Mouse (Mus musculus) limb, embryonic 12.5 days (tissue): Measurements from ENCODE around the gene Crybg1. TPM values are rescaled to one million over a fixed set of nuclear protein-coding genes. Genes with fewer than 3 reads are reported as not detected.

Source experiments
- ATAC-seq: fragments of 200-750 bp; cut with Nextera tagmentation; 2 replicates; pipeline ENCODE4 v1.8.0; 2017; ENCODE audit warnings: low read depth, moderate TSS enrichment; ENCODE audit not compliant: insufficient number of reproducible peaks, insufficient read depth, low FRiP score, low TSS enrichment
- H3K27ac ChIP-seq: fragments of 300-500 bp; sonication (generic); 2 replicates; pipeline ENCODE4 v1.5.1; 2016; ENCODE audit warnings: mild to moderate bottlenecking, moderate library complexity
- H3K27me3 ChIP-seq: fragments of 300-500 bp; sonication (generic); 2 replicates; pipeline ENCODE4 v1.6.1; 2016; ENCODE audit warnings: mild to moderate bottlenecking, moderate library complexity
- H3K36me3 ChIP-seq: fragments of 300-500 bp; sonication (generic); 2 replicates; pipeline ENCODE4 v1.6.1; 2016; ENCODE audit warnings: mild to moderate bottlenecking, moderate library complexity
- H3K4me1 ChIP-seq: fragments of 300-500 bp; sonication (generic); replicated peaks from 2 replicates; pipeline ENCODE4 v1.6.1; 2016
- H3K4me2 ChIP-seq: fragments of 300-500 bp; sonication (generic); 2 replicates; pipeline ENCODE4 v1.6.1; 2016; ENCODE audit warnings: mild to moderate bottlenecking, moderate library complexity
- H3K4me3 ChIP-seq: fragments of 300-500 bp; sonication (generic); replicated peaks from 2 replicates; pipeline ENCODE4 v1.5.1; 2016; ENCODE audit warnings: mild to moderate bottlenecking
- H3K9ac ChIP-seq: fragments of 300-500 bp; sonication (generic); replicated peaks from 2 replicates; pipeline ENCODE4 v1.6.1; 2016; ENCODE audit warnings: mild to moderate bottlenecking, moderate library complexity
- H3K9me3 ChIP-seq: fragments of 300-500 bp; sonication (generic); 2 replicates; pipeline ENCODE4 v1.6.1; 2016; ENCODE audit warnings: mild to moderate bottlenecking, moderate library complexity
- WGBS: fragments of 180-500 bp; shearing (Covaris S2); methylation state at CpG from one replicate; pipeline ENCODE4 v1.1.7; 2016; 5-methylcytosine and 5-hydroxymethylcytosine counted together
- polyA plus RNA-seq: library from polyadenylated mRNA; unstranded; fragments of >200 nt; fragmentation: Nextera tagmentation; extraction: Ambion mirVana; gene quantifications from 2 replicates; pipeline ENCODE4 v1.2.1, GENCODE M21; 2016

Gene Crybg1
- polyA plus RNA-seq, 1 experiment from 2014 or later: 1.2 TPM

- H3K9ac ChIP-seq: no peak overlapping the region
- WGBS: 84% methylated on average over 3 of the region's 3 CpGs
- H3K27me3 ChIP-seq: no peaks in the 10 kb centered on the region
- no peak for ATAC-seq
- peaks cover 12% of the 10 kb centered on the region; the same call in 1 of the 2 replicates for H3K36me3 ChIP-seq
- no peaks in the 10 kb centered on the region for H3K4me1 ChIP-seq
- H3K4me3 ChIP-seq: no peak overlapping the region
- no peaks in the 10 kb centered on the region for H3K9me3 ChIP-seq
- no peak overlapping the region for H3K4me2 ChIP-seq
- no peak overlapping the region for H3K27ac ChIP-seq
Measured at GRCm38 (mm10) chr10:43912236-43912635, 236.4 kb downstream of the Crybg1 start.

- no peak overlapping the region for H3K4me2 ChIP-seq
Measured at GRCm38 (mm10) chr10:43910873-43911142, 237.8 kb downstream of the Crybg1 start.

GRCm38 (mm10) chr10:43910032-43910872 lies 238.4 kb downstream of the Crybg1 start:
- no peak overlapping the region for H3K4me3 ChIP-seq
- H3K36me3 ChIP-seq: peaks cover 12% of the 10 kb centered on the region; the same call in 1 of the 2 replicates
- no peak overlapping the region for H3K4me2 ChIP-seq
- no peaks in the 10 kb centered on the region for H3K9me3 ChIP-seq
- H3K9ac ChIP-seq: no peak overlapping the region
- no peaks in the 10 kb centered on the region for H3K4me1 ChIP-seq
- no peak overlapping the region for H3K27ac ChIP-seq
- no peak for ATAC-seq
- H3K27me3 ChIP-seq: no peaks in the 10 kb centered on the region
- WGBS: 76% methylated on average over 12 of the region's 12 CpGs

More at GRCm38 (mm10) chr10:43910873-43911142, 237.8 kb downstream of the Crybg1 start:
- ATAC-seq: no peak
- no peak overlapping the region for H3K27ac ChIP-seq
- no peaks in the 10 kb centered on the region for H3K4me1 ChIP-seq
- WGBS: 91% methylated on average over 8 of the region's 8 CpGs
- H3K4me3 ChIP-seq: no peak overlapping the region
- no peaks in the 10 kb centered on the region for H3K9me3 ChIP-seq
- no peaks in the 10 kb centered on the region for H3K27me3 ChIP-seq
- peaks cover 12% of the 10 kb centered on the region; the same call in 1 of the 2 replicates for H3K36me3 ChIP-seq
- no peak overlapping the region for H3K9ac ChIP-seq

- H3K27me3 ChIP-seq: no peaks in the 10 kb centered on the region
- no peak overlapping the region for H3K4me3 ChIP-seq
- ATAC-seq: no peak
- H3K9ac ChIP-seq: no peak overlapping the region
- H3K36me3 ChIP-seq: no peaks in the 10 kb centered on the region
- peaks cover 10% of the 10 kb centered on the region for H3K4me1 ChIP-seq
- WGBS: 94% methylated on average over 1 of the region's 1 CpGs
- H3K4me2 ChIP-seq: no peak overlapping the region
- H3K27ac ChIP-seq: no peak overlapping the region
- no peaks in the 10 kb centered on the region for H3K9me3 ChIP-seq
Measured at GRCm38 (mm10) chr10:43904569-43904968, 244.1 kb downstream of the Crybg1 start.

- no peaks in the 10 kb centered on the region for H3K27me3 ChIP-seq
- peak; percentile 92 for ATAC-seq
- peak within 1 kb of the TSS; percentile 62 for H3K9ac ChIP-seq
- peak within 1 kb of the TSS; percentile 77 for H3K27ac ChIP-seq
- peak within 1 kb of the TSS; percentile 78 for H3K4me2 ChIP-seq
- under 1% methylated on average over 40 of the region's 40 CpGs for WGBS
- peaks cover 10% of the 10 kb centered on the region for H3K4me1 ChIP-seq
- peaks cover 17% of the 10 kb centered on the region; the same call in 1 of the 2 replicates for H3K36me3 ChIP-seq
- H3K9me3 ChIP-seq: no peaks in the 10 kb centered on the region
- H3K4me3 ChIP-seq: peak within 1 kb of the TSS; percentile 78
Measured at GRCm38 (mm10) chr10:43901578-43902194, 247.0 kb downstream of the Crybg1 start, which contains the start of the genes Qrsl1 and Rtn4ip1. Gene Qrsl1, minus strand, starts transcription at chr10:43901745. Gene Rtn4ip1, plus strand, starts transcription at chr10:43901807.

GRCm38 (mm10) chr10:43900883-43901570 lies 247.6 kb downstream of the Crybg1 start:
- peak overlapping the region; percentile 77 for H3K27ac ChIP-seq
- peaks cover 19% of the 10 kb centered on the region; the same call in 1 of the 2 replicates for H3K36me3 ChIP-seq
- no peaks in the 10 kb centered on the region for H3K9me3 ChIP-seq
- H3K27me3 ChIP-seq: no peaks in the 10 kb centered on the region
- 8% methylated on average over 27 of the region's 30 CpGs for WGBS
- H3K4me1 ChIP-seq: peaks cover 10% of the 10 kb centered on the region
- H3K4me3 ChIP-seq: peak overlapping the region; percentile 78
- peak overlapping the region; percentile 78 for H3K4me2 ChIP-seq
- H3K9ac ChIP-seq: peak overlapping the region; percentile 62
- peak; percentile 58; the same call in 1 of the 2 replicates for ATAC-seq

Other genes with a start within 250 kb of the Crybg1 start
- gene Qrsl1, start 247.1 kb downstream of the Crybg1 start, polyA plus RNA-seq: 27.8 and 29.3 TPM in 2 replicates
- gene Rtn4ip1, start 247.0 kb downstream of the Crybg1 start, polyA plus RNA-seq: 16.3 and 16.9 TPM in 2 replicates
- 48.5 and 49.1 TPM in 2 replicates for gene Atg5, start 119.5 kb upstream of the Crybg1 start, polyA plus RNA-seq